Mouse (Mus musculus) hindbrain, postnatal 0 days (tissue): ENCODE results near the gene Kcnab3. TPM values are rescaled to one million over a fixed set of nuclear protein-coding genes. Genes with fewer than 3 reads are reported as not detected.

Source experiments
- ATAC-seq: fragments of 200-750 bp; cut with Nextera tagmentation; 2 replicates; pipeline ENCODE4 v1.8.0; 2017; ENCODE audit warnings: mild to moderate bottlenecking, moderate TSS enrichment, moderate library complexity
- DNase-seq: peaks from one replicate; pipeline ENCODE4 v3.0.0-alpha.2; 2015; ENCODE audit warnings: low spot score
- H3K27ac ChIP-seq: fragments of 300-500 bp; sonication (generic); 2 replicates; pipeline ENCODE4 v1.5.1; 2014; ENCODE audit warnings: mild to moderate bottlenecking
- H3K27me3 ChIP-seq: fragments of 300-500 bp; sonication (generic); 2 replicates; pipeline ENCODE4 v1.6.1; 2014; ENCODE audit warnings: low read length, mixed read lengths; ENCODE audit not compliant: insufficient read depth
- H3K36me3 ChIP-seq: fragments of 300-500 bp; sonication (generic); 2 replicates; pipeline ENCODE4 v1.6.1; 2014; ENCODE audit warnings: low read length, mixed read lengths; ENCODE audit not compliant: insufficient read depth
- H3K4me1 ChIP-seq: fragments of 300-500 bp; sonication (generic); 2 replicates; pipeline ENCODE4 v1.6.1; 2014; ENCODE audit warnings: antibody characterized with exemption, low read length, mixed read lengths; ENCODE audit not compliant: insufficient read depth
- H3K4me2 ChIP-seq: fragments of 300-500 bp; sonication (generic); 2 replicates; pipeline ENCODE4 v1.6.1; 2014; ENCODE audit warnings: low read depth, mild to moderate bottlenecking, low read length, moderate library complexity, mixed read lengths
- H3K4me3 ChIP-seq: fragments of 300-500 bp; sonication (generic); 2 replicates; pipeline ENCODE4 v1.5.1; 2014; ENCODE audit warnings: low read length
- H3K9ac ChIP-seq: fragments of 300-500 bp; sonication (generic); replicated peaks from 2 replicates; pipeline ENCODE4 v1.6.1; 2014; ENCODE audit warnings: mild to moderate bottlenecking, low read length, moderate library complexity, mixed read lengths
- H3K9me3 ChIP-seq: fragments of 300-500 bp; sonication (generic); 2 replicates; pipeline ENCODE4 v1.6.1; 2016; ENCODE audit warnings: low read length, mixed read lengths
- CTCF ChIP-seq: IDR thresholded peaks from 2 replicates; pipeline ENCODE4 v1.5.1; 2016; ENCODE audit warnings: antibody characterized with exemption, control low read depth, low read depth
- WGBS: fragments of 180-500 bp; shearing (Covaris S2); extraction: QIAGEN DNeasy Blood & Tissue Kit; methylation state at CpG from one replicate; pipeline ENCODE4 v1.1.7; 2014; 5-methylcytosine and 5-hydroxymethylcytosine counted together
- polyA plus RNA-seq: library from polyadenylated mRNA; unstranded; fragments of >200 nt; fragmentation: Nextera tagmentation; extraction: Ambion mirVana; gene quantifications from 2 replicates; pipeline ENCODE4 v1.2.1, GENCODE M21; 2015
- total RNA-seq: library from RNA; depleted of rRNA; stranded (reverse); fragments of >200 nt; gene quantifications from 2 replicates; pipeline ENCODE4 v1.2.3, GENCODE M21; 2014; rRNA removed

Gene Kcnab3
- total and polyA plus RNA-seq, 2 experiments from 2014 or later, result 6.6 to 7.8 TPM

GRCm38 (mm10) chr11:69372780-69373170, 46.7 kb downstream of the Kcnab3 start:
- H3K27me3 ChIP-seq, result no peaks in the 10 kb centered on the region
- no peaks in the 10 kb centered on the region for H3K9me3 ChIP-seq
- TF ChIP-seq CTCF, result peak; percentile 66
- peak overlapping the region; percentile 70; the same call in 1 of the 2 replicates for H3K27ac ChIP-seq
- no peak overlapping the region for H3K4me3 ChIP-seq
- peaks cover 7% of the 10 kb centered on the region; the same call in 1 of the 2 replicates for H3K4me1 ChIP-seq
- H3K36me3 ChIP-seq, result no peaks in the 10 kb centered on the region; the same call in 1 of the 2 replicates
- H3K4me2 ChIP-seq, result no peak overlapping the region
- DNase-seq, result no peak
- H3K9ac ChIP-seq, result no peak overlapping the region
- no peak for ATAC-seq
- WGBS, result 65% methylated on average over 3 of the region's 3 CpGs

GRCm38 (mm10) chr11:69373223-69373965, 47.3 kb downstream of the Kcnab3 start:
- no peaks in the 10 kb centered on the region; the same call in 1 of the 2 replicates for H3K36me3 ChIP-seq
- no peaks in the 10 kb centered on the region for H3K9me3 ChIP-seq
- H3K27ac ChIP-seq, result no peak overlapping the region
- H3K4me3 ChIP-seq, result no peak overlapping the region
- H3K4me2 ChIP-seq, result no peak overlapping the region
- no peak overlapping the region for H3K9ac ChIP-seq
- peaks cover 7% of the 10 kb centered on the region; the same call in 1 of the 2 replicates for H3K4me1 ChIP-seq
- no peaks in the 10 kb centered on the region for H3K27me3 ChIP-seq
- DNase-seq (no peak), ATAC-seq (no peak)
- TF ChIP-seq CTCF, result no peak
- WGBS, result 94% methylated on average over 16 of the region's 16 CpGs

GRCm38 (mm10) chr11:69375646-69376045, 49.6 kb downstream of the Kcnab3 start:
- H3K4me1 ChIP-seq, result peaks cover 7% of the 10 kb centered on the region; the same call in 1 of the 2 replicates
- no peak for DNase-seq
- H3K9me3 ChIP-seq, result no peaks in the 10 kb centered on the region
- TF ChIP-seq CTCF, result no peak
- ATAC-seq, result no peak
- no peak overlapping the region for H3K9ac ChIP-seq
- WGBS, result 86% methylated on average over 4 of the region's 4 CpGs
- H3K27me3 ChIP-seq, result no peaks in the 10 kb centered on the region
- no peak overlapping the region for H3K4me3 ChIP-seq
- H3K4me2 ChIP-seq, result no peak overlapping the region
- H3K36me3 ChIP-seq, result no peaks in the 10 kb centered on the region; the same call in 1 of the 2 replicates
- H3K27ac ChIP-seq, result no peak overlapping the region

- no peaks in the 10 kb centered on the region; the same call in 1 of the 2 replicates for H3K36me3 ChIP-seq
- H3K4me1 ChIP-seq, result no peaks in the 10 kb centered on the region
- ATAC-seq, result no peak
- 85% methylated on average over 3 of the region's 3 CpGs for WGBS
- H3K27ac ChIP-seq, result no peak overlapping the region
- DNase-seq, result no peak
- H3K9ac ChIP-seq, result no peak overlapping the region
- no peak overlapping the region for H3K4me3 ChIP-seq
- no peaks in the 10 kb centered on the region for H3K9me3 ChIP-seq
- H3K27me3 ChIP-seq, result no peaks in the 10 kb centered on the region
- no peak overlapping the region for H3K4me2 ChIP-seq
- no peak for TF ChIP-seq CTCF
Measured at GRCm38 (mm10) chr11:69377766-69378165, 51.7 kb downstream of the Kcnab3 start.

GRCm38 (mm10) chr11:69379600-69379999, 53.5 kb downstream of the Kcnab3 start:
- WGBS, result 93% methylated on average over 3 of the region's 3 CpGs
- no peak overlapping the region for H3K4me3 ChIP-seq
- DNase-seq, result no peak
- no peak for ATAC-seq
- no peaks in the 10 kb centered on the region for H3K4me1 ChIP-seq
- TF ChIP-seq CTCF, result no peak
- H3K9ac ChIP-seq, result no peak overlapping the region
- H3K36me3 ChIP-seq, result no peaks in the 10 kb centered on the region; the same call in 1 of the 2 replicates
- H3K9me3 ChIP-seq, result no peaks in the 10 kb centered on the region
- H3K27me3 ChIP-seq, result no peaks in the 10 kb centered on the region
- H3K27ac ChIP-seq, result no peak overlapping the region
- H3K4me2 ChIP-seq, result no peak overlapping the region

GRCm38 (mm10) chr11:69381356-69381755, 55.3 kb downstream of the Kcnab3 start:
- peak; percentile 51 for DNase-seq
- no peak overlapping the region for H3K4me2 ChIP-seq
- no peak for ATAC-seq
- H3K4me3 ChIP-seq, result no peak overlapping the region
- no peak overlapping the region for H3K27ac ChIP-seq
- WGBS, result 69% methylated on average over 6 of the region's 6 CpGs
- no peak for TF ChIP-seq CTCF
- H3K36me3 ChIP-seq, result no peaks in the 10 kb centered on the region
- no peaks in the 10 kb centered on the region for H3K27me3 ChIP-seq
- H3K9me3 ChIP-seq, result no peaks in the 10 kb centered on the region
- no peaks in the 10 kb centered on the region for H3K4me1 ChIP-seq
- no peak overlapping the region for H3K9ac ChIP-seq

Other genes starting within 250 kb of the Kcnab3 start
- 146 and 148 TPM in 2 replicates for gene Vamp2, start 237.8 kb upstream of the Kcnab3 start, total RNA-seq
- 417 and 489 TPM in 2 replicates for gene Vamp2, start 237.8 kb upstream of the Kcnab3 start, polyA plus RNA-seq
- 24.4 and 27.1 TPM in 2 replicates for gene Per1, start 231.0 kb upstream of the Kcnab3 start, total RNA-seq
- gene Per1, start 231.0 kb upstream of the Kcnab3 start, polyA plus RNA-seq, result 11.9 and 15.9 TPM in 2 replicates
- 1.4 and 2.5 TPM in 2 replicates for gene Hes7, start 205.9 kb upstream of the Kcnab3 start, total RNA-seq
- gene Hes7, start 205.9 kb upstream of the Kcnab3 start, polyA plus RNA-seq, result 1.3 and 1.9 TPM in 2 replicates
- 1.2 and 1.4 TPM in 2 replicates for gene 9130213A22Rik, start 203.7 kb upstream of the Kcnab3 start, total RNA-seq
- 1.0 and 1.2 TPM in 2 replicates for gene 9130213A22Rik, start 203.7 kb upstream of the Kcnab3 start, polyA plus RNA-seq
- 12.5 and 14.2 TPM in 2 replicates for gene Aloxe3, start 200.4 kb upstream of the Kcnab3 start, total RNA-seq
- gene Aloxe3, start 200.4 kb upstream of the Kcnab3 start, polyA plus RNA-seq, result 13.0 and 13.5 TPM in 2 replicates
- 1.7 and 2.0 TPM in 2 replicates for gene Alox12b, start 169.3 kb upstream of the Kcnab3 start, total RNA-seq
- 1.1 and 1.2 TPM in 2 replicates for gene Alox12b, start 169.3 kb upstream of the Kcnab3 start, polyA plus RNA-seq
- gene Alox8, start 128.4 kb upstream of the Kcnab3 start, total RNA-seq, result 3.1 and 5.8 TPM in 2 replicates
- 1.2 and 1.5 TPM in 2 replicates for gene Alox8, start 128.4 kb upstream of the Kcnab3 start, polyA plus RNA-seq
- gene Gucy2e, start 89.2 kb upstream of the Kcnab3 start, total RNA-seq, result 0.73 and 1.2 TPM in 2 replicates
- gene Gucy2e, start 89.2 kb upstream of the Kcnab3 start, polyA plus RNA-seq, result 0.52 and 0.61 TPM in 2 replicates
- 13.3 and 22.0 TPM in 2 replicates for gene Cntrob, start 2.5 kb upstream of the Kcnab3 start, total RNA-seq
- gene Cntrob, start 2.5 kb upstream of the Kcnab3 start, polyA plus RNA-seq, result 11.0 and 12.0 TPM in 2 replicates
- 150 and 157 TPM in 2 replicates for gene Trappc1, start 2.3 kb upstream of the Kcnab3 start, total RNA-seq
- gene Trappc1, start 2.3 kb upstream of the Kcnab3 start, polyA plus RNA-seq, result 171 and 173 TPM in 2 replicates
- 127 and 141 TPM in 2 replicates for gene Rnf227, start 14.2 kb downstream of the Kcnab3 start, total RNA-seq
- 234 and 241 TPM in 2 replicates for gene Rnf227, start 14.2 kb downstream of the Kcnab3 start, polyA plus RNA-seq
- 252 and 255 TPM in 2 replicates for gene Chd3, start 43.1 kb downstream of the Kcnab3 start, total RNA-seq
- 46.6 and 49.7 TPM in 2 replicates for gene Chd3, start 43.1 kb downstream of the Kcnab3 start, polyA plus RNA-seq
- 77.1 and 99.0 TPM in 2 replicates for gene Naa38, start 69.2 kb downstream of the Kcnab3 start, total RNA-seq
- 162 and 163 TPM in 2 replicates for gene Naa38, start 69.2 kb downstream of the Kcnab3 start, polyA plus RNA-seq
- 21.8 and 26.9 TPM in 2 replicates for gene Cyb5d1, start 69.4 kb downstream of the Kcnab3 start, total RNA-seq
- gene Cyb5d1, start 69.4 kb downstream of the Kcnab3 start, polyA plus RNA-seq, result 18.5 and 22.2 TPM in 2 replicates
- 3.8 and 4.3 TPM in 2 replicates for gene Tmem88, start 72.0 kb downstream of the Kcnab3 start, total RNA-seq
- 8.7 and 9.5 TPM in 2 replicates for gene Tmem88, start 72.0 kb downstream of the Kcnab3 start, polyA plus RNA-seq
- 8.0 and 10.5 TPM in 2 replicates for gene Kdm6b, start 87.4 kb downstream of the Kcnab3 start, total RNA-seq
- gene Kdm6b, start 87.4 kb downstream of the Kcnab3 start, polyA plus RNA-seq, result 20.5 and 22.3 TPM in 2 replicates
- gene Dnah2, start 222.9 kb downstream of the Kcnab3 start, total RNA-seq, result 3.9 and 4.9 TPM in 2 replicates
- gene Dnah2, start 222.9 kb downstream of the Kcnab3 start, polyA plus RNA-seq, result 2.0 and 3.2 TPM in 2 replicates
- 97.9 and 111 TPM in 2 replicates for gene Efnb3, start 233.9 kb downstream of the Kcnab3 start, total RNA-seq
- gene Efnb3, start 233.9 kb downstream of the Kcnab3 start, polyA plus RNA-seq, result 93.3 and 94.4 TPM in 2 replicates